ENCODE assay signal across 8 mouse cellular contexts in the genomic region with DNA sequence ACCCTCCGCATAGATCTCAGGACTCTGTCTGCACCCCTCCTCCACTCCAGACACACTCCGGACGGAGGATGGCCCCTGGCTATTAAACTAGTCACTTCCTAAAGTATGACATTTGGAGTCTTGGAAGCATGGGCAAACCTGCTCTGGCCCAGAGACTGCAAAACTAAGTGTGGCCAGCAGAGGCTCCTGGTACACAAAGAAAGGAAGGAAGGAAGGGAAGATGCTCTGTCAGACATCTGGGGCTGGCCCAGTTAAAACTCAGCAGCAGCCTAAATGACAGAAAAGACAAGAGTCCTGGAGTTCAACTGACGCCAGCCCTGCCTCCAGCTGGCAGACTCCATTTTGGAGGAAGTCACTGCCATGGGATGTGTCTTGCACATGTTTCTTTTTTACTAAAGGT.
A peak's percentile ranks its signal among the peaks of the same experiment; 100 is the strongest.
DNase-seq lines count a peak whose midpoint lies in the region; ATAC-seq and TF ChIP-seq lines count a peak whose summit lies in the region.

No protein-coding gene starts in this region.

- no peak for TF ChIP-seq EP300 in liver, embryonic 14.5 days (IDR thresholded peaks at IDR 0.05; ENCODE audit: low read depth)

- WGBS in embryonic facial prominence, embryonic 14.5 days: 38% methylated on average over 4 of the region's 4 CpGs
- WGBS in liver, embryonic 14.5 days (ENCODE audit: insufficient replicate concordance): 40% methylated on average over 4 of the region's 4 CpGs
- 48% methylated on average over 4 of the region's 4 CpGs for WGBS in neural tube, embryonic 15.5 days

- peak; percentile 70; the same call in 1 of the 2 replicates for ATAC-seq in embryonic facial prominence, embryonic 14.5 days (ENCODE audit: low read depth)
- peak; percentile 8; the same call in 1 of the 2 replicates for ATAC-seq in liver, embryonic 14.5 days (ENCODE audit: insufficient read depth)
- peak; percentile 72; the same call in 1 of the 2 replicates for ATAC-seq in neural tube, embryonic 15.5 days (ENCODE audit: low FRiP score)

- H3K4me1 ChIP-seq in embryonic facial prominence, embryonic 14.5 days (ENCODE audit: control insufficient read depth, insufficient read depth, low read length): no peaks in the 10 kb centered on the region
- no peaks in the 10 kb centered on the region for H3K4me1 ChIP-seq in liver, embryonic 14.5 days (replicated peaks; ENCODE audit: control insufficient read depth in 2 of 2, insufficient read depth in 2 of 2, low read length in 1 of 2)
- no peaks in the 10 kb centered on the region for H3K4me1 ChIP-seq in neural tube, embryonic 15.5 days

- no peak overlapping the region for H3K9ac ChIP-seq in embryonic facial prominence, embryonic 14.5 days (ENCODE audit: low read depth, low read length)
- H3K9ac ChIP-seq in liver, embryonic 14.5 days (replicated peaks): no peak overlapping the region
- H3K9ac ChIP-seq in neural tube, embryonic 15.5 days (replicated peaks): no peak overlapping the region

- H3K4me3 ChIP-seq in embryonic facial prominence, embryonic 14.5 days (ENCODE audit: low read depth, low read length): no peak overlapping the region
- no peak overlapping the region for H3K4me3 ChIP-seq in liver, embryonic 14.5 days (ENCODE audit: insufficient read depth in 1 of 2, low read depth in 2 of 2, low read length in 2 of 2)
- H3K4me3 ChIP-seq in neural tube, embryonic 15.5 days (replicated peaks): no peak overlapping the region

- peak; percentile 36 for TF ChIP-seq CTCF in liver, embryonic 14.5 days (IDR thresholded peaks at IDR 0.05; ENCODE audit: low read depth)

- H3K4me2 ChIP-seq in embryonic facial prominence, embryonic 14.5 days (ENCODE audit: low read depth, low read length): no peak overlapping the region
- no peak overlapping the region for H3K4me2 ChIP-seq in liver, embryonic 14.5 days (ENCODE audit: low read depth)
- H3K4me2 ChIP-seq in neural tube, embryonic 15.5 days: no peak overlapping the region

- H3K27ac ChIP-seq in embryonic facial prominence, embryonic 14.5 days (replicated peaks; ENCODE audit: low read depth, low read length): no peak overlapping the region
- no peak overlapping the region for H3K27ac ChIP-seq in liver, embryonic 14.5 days
- no peak overlapping the region for H3K27ac ChIP-seq in neural tube, embryonic 15.5 days (replicated peaks)

- H3K36me3 ChIP-seq in embryonic facial prominence, embryonic 14.5 days (ENCODE audit: control insufficient read depth, insufficient read depth, low read length): no peaks in the 10 kb centered on the region
- no peaks in the 10 kb centered on the region for H3K36me3 ChIP-seq in liver, embryonic 14.5 days (replicated peaks; ENCODE audit: control insufficient read depth, insufficient read depth, low read depth)
- no peaks in the 10 kb centered on the region for H3K36me3 ChIP-seq in neural tube, embryonic 15.5 days

- no peaks in the 10 kb centered on the region for H3K27me3 ChIP-seq in embryonic facial prominence, embryonic 14.5 days (replicated peaks; ENCODE audit: control insufficient read depth, insufficient read depth, low read length)
- no peaks in the 10 kb centered on the region for H3K27me3 ChIP-seq in liver, embryonic 14.5 days (ENCODE audit: control insufficient read depth, insufficient read depth, low read length)
- 0 out of 2 replicates have a peak, but pooled peaks cover 3% of the 10 kb centered on the region for H3K27me3 ChIP-seq in neural tube, embryonic 15.5 days (replicated peaks)

- peak; percentile 17 for DNase-seq in kidney, adult 18-20 months
- DNase-seq in kidney, adult 11 months: no peak
- DNase-seq in ZHBTc4 (ENCODE audit: low read depth, low spot score): peak; percentile 14
- peak; percentile 48 for DNase-seq in embryonic facial prominence, embryonic 14.5 days (ENCODE audit: low spot score)
- peak; percentile 33 for DNase-seq in kidney, adult 9 months
- no peak for DNase-seq in liver, embryonic 14.5 days (ENCODE audit: low read depth in 3 of 3, low spot score in 3 of 3)
- DNase-seq in c-Kit-positive CD71-positive TER-119-positive erythroid progenitor cells, embryonic 14.5 days (ENCODE audit: low spot score): no peak

- no peaks in the 10 kb centered on the region for H3K9me3 ChIP-seq in embryonic facial prominence, embryonic 14.5 days (ENCODE audit: control insufficient read depth, low read length)
- no peaks in the 10 kb centered on the region for H3K9me3 ChIP-seq in liver, embryonic 14.5 days (ENCODE audit: control insufficient read depth, low read length)
- H3K9me3 ChIP-seq in neural tube, embryonic 15.5 days (replicated peaks): no peaks in the 10 kb centered on the region

Comparison
In these comparisons a context has a peak if more than half of its experiments do, and no peak if none do; other contexts are left out.
1. DNase-seq: peak in kidney, adult 18-20 months (single experiment), ZHBTc4 (single experiment), embryonic facial prominence, embryonic 14.5 days (single experiment) and kidney, adult 9 months (single experiment); none in kidney, adult 11 months (single experiment), liver, embryonic 14.5 days (0 of 3) and c-Kit-positive CD71-positive TER-119-positive erythroid progenitor cells, embryonic 14.5 days (single experiment).
2. ATAC-seq: peak in every context shown above with its lines; median percentile 72 in neural tube, embryonic 15.5 days; 70 in embryonic facial prominence, embryonic 14.5 days; 8 in liver, embryonic 14.5 days.